Mouse (Mus musculus) intestine, embryonic 14.5 days (tissue): ENCODE data around the gene Kctd6. TPM values are rescaled to one million over a fixed set of nuclear protein-coding genes. Genes with fewer than 3 reads are reported as not detected.

ENCODE experiments used
- ATAC-seq: fragments of 200-750 bp; cut with Nextera tagmentation; replicated peaks from 2 replicates; pipeline ENCODE4 v1.8.0; 2017; ENCODE audit warnings: low read depth, moderate number of reproducible peaks, moderate TSS enrichment, moderate library complexity; ENCODE audit not compliant: low FRiP score, low TSS enrichment
- DNase-seq: peaks from one replicate; pipeline ENCODE4 v3.0.0-alpha.2; 2018; ENCODE audit warnings: low spot score
- H3K27ac ChIP-seq: fragments of 300-500 bp; sonication (generic); 2 replicates; pipeline ENCODE4 v1.5.1; 2014; ENCODE audit warnings: low read depth, mild to moderate bottlenecking, control low read depth
- H3K27me3 ChIP-seq: fragments of 300-500 bp; sonication (generic); replicated peaks from 2 replicates; pipeline ENCODE4 v1.6.1; 2014; ENCODE audit warnings: low read length, control low read depth; ENCODE audit not compliant: control insufficient read depth, insufficient read depth
- H3K36me3 ChIP-seq: fragments of 300-500 bp; sonication (generic); 2 replicates; pipeline ENCODE4 v1.6.1; 2014; ENCODE audit warnings: low read length, control low read depth; ENCODE audit not compliant: control insufficient read depth, insufficient read depth
- H3K4me1 ChIP-seq: fragments of 300-500 bp; sonication (generic); replicated peaks from 2 replicates; pipeline ENCODE4 v1.6.1; 2014; ENCODE audit warnings: low read length, control low read depth, mixed read lengths; ENCODE audit not compliant: control insufficient read depth, insufficient read depth
- H3K4me2 ChIP-seq: fragments of 300-500 bp; sonication (generic); 2 replicates; pipeline ENCODE4 v1.6.1; 2014; ENCODE audit warnings: low read length
- H3K4me3 ChIP-seq: fragments of 300-500 bp; sonication (generic); 2 replicates; pipeline ENCODE4 v1.5.1; 2014; ENCODE audit warnings: low read depth, low read length, control low read depth, mixed read lengths
- H3K9ac ChIP-seq: fragments of 300-500 bp; sonication (generic); 2 replicates; pipeline ENCODE4 v1.6.1; 2014; ENCODE audit warnings: mild to moderate bottlenecking, low read length
- H3K9me3 ChIP-seq: fragments of 300-500 bp; sonication (generic); 2 replicates; pipeline ENCODE4 v1.6.1; 2016; ENCODE audit warnings: low read length, control low read depth; ENCODE audit not compliant: control insufficient read depth
- WGBS: fragments of 180-500 bp; shearing (Covaris S2); extraction: QIAGEN DNeasy Blood & Tissue Kit; methylation state at CpG from one replicate; pipeline ENCODE4 v1.1.7; 2014; 5-methylcytosine and 5-hydroxymethylcytosine counted together
- polyA plus RNA-seq: library from polyadenylated mRNA; unstranded; fragments of >200 nt; fragmentation: Nextera tagmentation; extraction: Ambion mirVana; gene quantifications from 2 replicates; pipeline ENCODE4 v1.2.1, GENCODE M21; 2014

Gene Kctd6
- polyA plus RNA-seq, 1 experiment from 2014 or later, result 6.0 TPM

DNA sequence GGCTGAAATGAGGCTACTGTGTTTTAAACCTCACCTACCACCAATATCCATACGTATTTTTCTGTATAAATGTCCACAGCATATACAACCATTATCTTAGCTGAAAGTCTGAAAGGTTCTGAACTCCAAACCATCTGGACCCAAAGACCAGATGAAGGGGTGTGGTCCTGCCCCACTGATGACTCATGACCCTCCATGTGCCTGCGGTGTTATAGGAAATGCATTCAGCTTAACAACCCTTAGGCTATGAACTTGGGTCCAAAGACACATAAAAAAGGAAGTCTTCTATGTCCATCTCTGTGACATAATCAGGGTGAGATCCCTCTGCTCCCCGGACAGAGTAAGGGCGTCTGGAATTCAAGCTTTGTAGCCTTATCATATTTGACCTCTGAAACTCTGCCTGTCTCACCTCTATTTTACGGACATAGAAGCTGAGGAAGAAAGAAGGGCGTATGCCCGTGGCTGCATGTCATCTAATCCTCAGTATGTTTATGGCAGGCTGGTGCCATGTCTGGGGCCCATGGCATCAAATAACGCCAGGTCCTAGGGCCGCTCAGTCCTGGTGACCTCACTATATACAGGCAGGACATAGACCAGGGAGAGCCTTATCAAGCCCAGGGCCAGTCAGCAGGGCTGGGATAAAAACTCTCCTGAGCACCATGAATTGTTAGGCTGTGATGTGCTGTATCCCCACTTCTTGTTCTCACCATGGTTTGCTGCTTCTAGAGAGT, 36.4 kb downstream of the Kctd6 start:
- no peak overlapping the region for H3K4me2 ChIP-seq
- DNase-seq, result no peak
- no peak for ATAC-seq
- H3K4me1 ChIP-seq, result no peaks in the 10 kb centered on the region
- no peak overlapping the region for H3K4me3 ChIP-seq
- no peaks in the 10 kb centered on the region for H3K27me3 ChIP-seq
- H3K27ac ChIP-seq, result no peak overlapping the region
- H3K36me3 ChIP-seq, result no peaks in the 10 kb centered on the region
- no peak overlapping the region for H3K9ac ChIP-seq
- WGBS, result 70% methylated on average over 9 of the region's 9 CpGs
- no peaks in the 10 kb centered on the region for H3K9me3 ChIP-seq

DNA sequence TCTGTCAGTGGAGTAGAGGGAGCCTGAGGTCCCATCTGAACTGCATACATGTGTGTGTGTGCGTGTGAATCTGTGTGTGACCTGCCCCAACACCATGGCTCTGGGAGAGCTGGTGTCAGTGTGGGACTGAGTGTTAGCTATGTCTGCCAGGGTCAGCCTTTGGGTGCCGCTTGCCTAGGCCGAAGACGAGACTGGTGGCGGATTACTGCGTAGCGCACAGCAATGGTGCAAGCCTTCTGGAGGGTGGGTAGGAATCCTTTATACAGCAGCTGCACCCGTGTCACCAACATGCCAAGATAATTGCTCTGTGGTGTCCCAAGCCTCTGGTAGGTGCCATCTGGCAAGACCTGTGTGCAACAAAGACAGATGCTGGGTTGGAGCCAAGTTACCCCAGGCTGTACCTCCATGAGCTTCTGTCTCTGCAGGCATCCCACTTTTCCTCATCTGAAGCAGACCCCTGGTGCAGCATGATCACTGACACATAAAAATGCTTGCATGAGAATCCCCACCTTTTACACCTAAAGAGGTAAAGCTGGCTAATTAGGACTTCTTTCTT, 37.5 kb downstream of the Kctd6 start:
- DNase-seq, result no peak
- WGBS, result 91% methylated on average over 8 of the region's 8 CpGs
- H3K27me3 ChIP-seq, result no peaks in the 10 kb centered on the region
- no peak overlapping the region for H3K4me3 ChIP-seq
- no peaks in the 10 kb centered on the region for H3K4me1 ChIP-seq
- no peak for ATAC-seq
- H3K27ac ChIP-seq, result no peak overlapping the region
- no peak overlapping the region for H3K9ac ChIP-seq
- H3K36me3 ChIP-seq, result no peaks in the 10 kb centered on the region
- no peaks in the 10 kb centered on the region for H3K9me3 ChIP-seq
- H3K4me2 ChIP-seq, result no peak overlapping the region

DNA sequence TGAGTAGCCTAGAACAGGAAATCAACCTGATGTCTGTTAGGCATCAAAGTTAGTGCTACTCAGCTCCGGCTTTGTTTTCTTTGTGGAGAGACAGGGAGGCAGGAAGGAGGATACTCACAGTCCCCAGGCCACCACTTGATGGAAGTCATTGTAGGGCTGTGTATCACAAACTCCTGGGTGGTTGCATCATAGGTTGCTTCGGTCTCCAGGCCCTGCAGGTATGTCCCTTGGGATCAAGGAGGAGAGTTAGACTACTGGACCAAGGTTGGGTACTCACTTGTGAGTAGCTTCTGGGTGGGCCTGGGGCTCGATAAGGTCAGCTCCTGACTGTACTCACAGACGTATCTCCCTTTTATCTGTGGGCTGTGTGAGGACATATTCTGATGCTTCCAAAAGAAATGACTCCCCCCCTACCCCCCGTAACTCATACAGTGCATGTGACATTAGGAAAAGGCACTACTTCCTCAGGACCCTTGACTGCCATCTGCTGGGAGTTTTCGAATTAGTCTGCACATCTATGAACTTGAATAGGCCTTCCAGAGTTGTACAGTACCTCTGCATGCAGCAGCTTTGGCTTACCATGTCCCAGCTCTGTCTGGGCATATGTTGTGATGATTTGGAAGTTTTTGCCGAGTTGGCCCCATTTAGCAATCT, 41.3 kb downstream of the Kctd6 start:
- Histone ChIP-seq H3K27me3 (no peaks in the 10 kb centered on the region), H3K9me3 (no peaks in the 10 kb centered on the region), H3K4me1 (no peaks in the 10 kb centered on the region), H3K27ac (no peak overlapping the region), H3K36me3 (no peaks in the 10 kb centered on the region), H3K4me3 (no peak overlapping the region), H3K4me2 (no peak overlapping the region), H3K9ac (no peak overlapping the region)
- no peak for DNase-seq
- 75% methylated on average over 7 of the region's 7 CpGs for WGBS
- ATAC-seq, result no peak; the same call in 1 of the 2 replicates

GRCm38 (mm10) chr14:8256072-8256471, 42.1 kb downstream of the Kctd6 start:
- H3K4me1 ChIP-seq, result no peaks in the 10 kb centered on the region
- no peak overlapping the region for H3K4me2 ChIP-seq
- ATAC-seq, result no peak
- H3K36me3 ChIP-seq, result no peaks in the 10 kb centered on the region
- H3K4me3 ChIP-seq, result no peak overlapping the region
- no peak overlapping the region for H3K9ac ChIP-seq
- WGBS, result 75% methylated on average over 6 of the region's 6 CpGs
- H3K27ac ChIP-seq, result no peak overlapping the region
- H3K9me3 ChIP-seq, result no peaks in the 10 kb centered on the region
- DNase-seq, result no peak
- H3K27me3 ChIP-seq, result no peaks in the 10 kb centered on the region

DNA sequence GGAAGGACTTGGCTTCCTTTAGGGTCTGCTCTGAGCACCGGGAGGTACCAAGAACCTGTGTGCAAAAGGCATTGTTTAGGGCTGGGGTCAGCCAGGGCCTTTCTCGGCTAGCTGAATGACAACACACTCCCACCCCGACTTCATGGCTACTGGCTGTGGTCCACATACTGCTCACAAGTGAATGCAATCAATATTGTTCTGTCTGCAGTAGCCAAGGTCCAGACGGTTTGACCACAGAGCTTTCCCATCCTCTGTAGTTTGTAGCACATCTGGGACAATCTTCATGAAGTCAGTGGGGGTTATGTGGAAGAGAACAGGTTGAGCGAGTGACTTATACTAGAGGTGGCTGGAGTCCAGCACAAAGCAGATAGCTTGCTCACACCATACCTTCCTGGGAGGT, 42.9 kb downstream of the Kctd6 start:
- DNase-seq (no peak), ATAC-seq (no peak)
- Histone ChIP-seq H3K4me1 (no peaks in the 10 kb centered on the region), H3K9ac (no peak overlapping the region), H3K4me2 (no peak overlapping the region), H3K4me3 (no peak overlapping the region), H3K27me3 (no peaks in the 10 kb centered on the region), H3K27ac (no peak overlapping the region), H3K9me3 (no peaks in the 10 kb centered on the region), H3K36me3 (no peaks in the 10 kb centered on the region)
- 76% methylated on average over 5 of the region's 5 CpGs for WGBS

- no peak overlapping the region for H3K4me2 ChIP-seq
- H3K36me3 ChIP-seq, result no peaks in the 10 kb centered on the region
- no peaks in the 10 kb centered on the region for H3K4me1 ChIP-seq
- DNase-seq (no peak), ATAC-seq (no peak)
- H3K9ac ChIP-seq, result no peak overlapping the region
- H3K27me3 ChIP-seq, result no peaks in the 10 kb centered on the region
- H3K27ac ChIP-seq, result no peak overlapping the region
- H3K4me3 ChIP-seq, result no peak overlapping the region
- H3K9me3 ChIP-seq, result no peaks in the 10 kb centered on the region
- whole genome bisulfite sequencing, result 54% methylated on average over 7 of the region's 7 CpGs
Measured at GRCm38 (mm10) chr14:8257521-8258334, 43.8 kb downstream of the Kctd6 start.

DNA sequence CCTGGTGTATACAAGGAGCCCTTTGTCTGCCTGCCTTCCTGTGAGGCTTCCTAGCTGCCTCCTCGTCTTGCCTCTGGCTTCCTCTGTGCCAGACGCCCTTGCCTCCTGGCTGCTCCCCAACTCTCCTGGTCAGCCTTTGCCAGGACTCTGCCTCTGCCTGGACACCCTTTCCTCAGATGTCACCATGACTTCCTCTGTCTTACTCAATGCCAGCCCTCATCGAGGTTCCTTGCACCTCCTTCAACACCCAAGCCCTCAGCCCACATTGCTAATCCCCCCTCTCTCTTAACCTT, 44.3 kb downstream of the Kctd6 start:
- no peak overlapping the region for H3K4me3 ChIP-seq
- no peaks in the 10 kb centered on the region for H3K9me3 ChIP-seq
- H3K4me2 ChIP-seq, result no peak overlapping the region
- H3K27ac ChIP-seq, result no peak overlapping the region
- 68% methylated on average over 3 of the region's 3 CpGs for WGBS
- no peak overlapping the region for H3K9ac ChIP-seq
- H3K27me3 ChIP-seq, result no peaks in the 10 kb centered on the region
- H3K36me3 ChIP-seq, result no peaks in the 10 kb centered on the region
- no peaks in the 10 kb centered on the region for H3K4me1 ChIP-seq
- DNase-seq (no peak), ATAC-seq (no peak)

- Histone ChIP-seq H3K4me2 (no peak overlapping the region), H3K4me1 (no peaks in the 10 kb centered on the region), H3K4me3 (no peak overlapping the region), H3K9me3 (no peaks in the 10 kb centered on the region), H3K9ac (no peak overlapping the region), H3K27me3 (no peaks in the 10 kb centered on the region), H3K36me3 (no peaks in the 10 kb centered on the region), H3K27ac (no peak overlapping the region)
- ATAC-seq, result no peak
- 66% methylated on average over 3 of the region's 3 CpGs for WGBS
- DNase-seq, result no peak
Measured at GRCm38 (mm10) chr14:8258752-8259151, 44.8 kb downstream of the Kctd6 start.
